26 mouse cellular contexts compared by ENCODE assay signal in genomic region chr16:87917897-87918296, GRCm38 (mm10).
DNase-seq lines count a peak whose midpoint lies in the region; ATAC-seq lines count a peak whose summit lies in the region.
"Had no signal": no experiment of that assay in that cellular context is flagged by ENCODE, and none has a peak within 500 bp of the region (broad histone marks: within the 10 kb centered on the region; RNA-seq: fewer than 3 reads in every experiment).

No protein-coding gene starts in this region.

- no peaks in the 10 kb centered on the region for H3K27me3 ChIP-seq in forebrain, embryonic 13.5 days
- H3K27me3 ChIP-seq in forebrain, embryonic 16.5 days (replicated peaks; ENCODE audit: control insufficient read depth, insufficient read depth, low read length), result no peaks in the 10 kb centered on the region
- no peaks in the 10 kb centered on the region for H3K27me3 ChIP-seq in hindbrain, embryonic 15.5 days
- H3K27me3 ChIP-seq in hindbrain, embryonic 16.5 days (replicated peaks; ENCODE audit: control insufficient read depth, insufficient read depth, low read length), result no peaks in the 10 kb centered on the region
- H3K27me3 ChIP-seq in neural tube, embryonic 11.5 days (ENCODE audit: control insufficient read depth, insufficient read depth, low read length), result no peaks in the 10 kb centered on the region
- H3K27me3 ChIP-seq in neural tube, embryonic 15.5 days (replicated peaks), result no peaks in the 10 kb centered on the region
- H3K27me3 ChIP-seq: heart, embryonic 13.5 days; limb, embryonic 15.5 days; liver, embryonic 13.5 days; megakaryocyte, embryonic 14.5 days had no signal

- no peak overlapping the region for H3K9ac ChIP-seq in forebrain, embryonic 13.5 days
- H3K9ac ChIP-seq in forebrain, embryonic 16.5 days (replicated peaks; ENCODE audit: low read depth, low read length), result no peak overlapping the region
- no peak overlapping the region for H3K9ac ChIP-seq in hindbrain, embryonic 15.5 days
- no peak overlapping the region for H3K9ac ChIP-seq in hindbrain, embryonic 16.5 days (ENCODE audit: low read depth, low read length)
- no peak overlapping the region for H3K9ac ChIP-seq in neural tube, embryonic 11.5 days (ENCODE audit: low read length)
- no peak overlapping the region for H3K9ac ChIP-seq in neural tube, embryonic 15.5 days (replicated peaks)
- H3K9ac ChIP-seq: heart, embryonic 13.5 days; limb, embryonic 15.5 days; liver, embryonic 13.5 days had no signal

- H3K4me3 ChIP-seq in forebrain, embryonic 13.5 days, result no peak overlapping the region
- no peak overlapping the region for H3K4me3 ChIP-seq in forebrain, embryonic 16.5 days (replicated peaks; ENCODE audit: low read length)
- H3K4me3 ChIP-seq in hindbrain, embryonic 15.5 days, result no peak overlapping the region
- H3K4me3 ChIP-seq in hindbrain, embryonic 16.5 days (ENCODE audit: low read length), result no peak overlapping the region
- no peak overlapping the region for H3K4me3 ChIP-seq in neural tube, embryonic 11.5 days (ENCODE audit: low read depth, low read length)
- no peak overlapping the region for H3K4me3 ChIP-seq in neural tube, embryonic 15.5 days (replicated peaks)
- H3K4me3 ChIP-seq: heart, embryonic 13.5 days; limb, embryonic 10.5 days; limb, embryonic 15.5 days; liver, embryonic 13.5 days; megakaryocyte, embryonic 14.5 days had no signal

- WGBS in forebrain, embryonic 13.5 days, result 87% methylated on average over 4 of the region's 4 CpGs
- WGBS in forebrain, embryonic 16.5 days, result 79% methylated on average over 4 of the region's 4 CpGs
- 76% methylated on average over 4 of the region's 4 CpGs for WGBS in hindbrain, embryonic 15.5 days
- WGBS in hindbrain, embryonic 16.5 days, result 72% methylated on average over 4 of the region's 4 CpGs
- WGBS in neural tube, embryonic 11.5 days, result 75% methylated on average over 4 of the region's 4 CpGs
- 64% methylated on average over 4 of the region's 4 CpGs for WGBS in neural tube, embryonic 15.5 days

- H3K4me1 ChIP-seq in forebrain, embryonic 13.5 days, result peaks cover 16% of the 10 kb centered on the region
- peaks cover 12% of the 10 kb centered on the region for H3K4me1 ChIP-seq in forebrain, embryonic 16.5 days (replicated peaks; ENCODE audit: control insufficient read depth, insufficient read depth, low read length)
- peaks cover 17% of the 10 kb centered on the region for H3K4me1 ChIP-seq in hindbrain, embryonic 15.5 days (replicated peaks)
- peaks cover 13% of the 10 kb centered on the region for H3K4me1 ChIP-seq in hindbrain, embryonic 16.5 days (ENCODE audit: control insufficient read depth, insufficient read depth, low read depth, low read length)
- H3K4me1 ChIP-seq in neural tube, embryonic 11.5 days (ENCODE audit: control insufficient read depth, insufficient read depth, low read length), result peaks cover 13% of the 10 kb centered on the region
- peaks cover 12% of the 10 kb centered on the region for H3K4me1 ChIP-seq in neural tube, embryonic 15.5 days
- H3K4me1 ChIP-seq: liver, embryonic 13.5 days; megakaryocyte, embryonic 14.5 days had no signal

- H3K4me2 ChIP-seq in forebrain, embryonic 13.5 days, result no peak overlapping the region
- no peak overlapping the region for H3K4me2 ChIP-seq in forebrain, embryonic 16.5 days (ENCODE audit: low read length)
- no peak overlapping the region for H3K4me2 ChIP-seq in hindbrain, embryonic 15.5 days
- H3K4me2 ChIP-seq in hindbrain, embryonic 16.5 days (ENCODE audit: low read length), result no peak overlapping the region
- H3K4me2 ChIP-seq in neural tube, embryonic 11.5 days (ENCODE audit: low read depth), result no peak overlapping the region
- no peak overlapping the region for H3K4me2 ChIP-seq in neural tube, embryonic 15.5 days
- H3K4me2 ChIP-seq: heart, embryonic 13.5 days; limb, embryonic 15.5 days; liver, embryonic 13.5 days had no signal

- no peaks in the 10 kb centered on the region for H3K9me3 ChIP-seq in forebrain, embryonic 13.5 days (replicated peaks)
- no peaks in the 10 kb centered on the region for H3K9me3 ChIP-seq in forebrain, embryonic 16.5 days (ENCODE audit: control insufficient read depth, low read length)
- no peaks in the 10 kb centered on the region for H3K9me3 ChIP-seq in hindbrain, embryonic 15.5 days
- no peaks in the 10 kb centered on the region for H3K9me3 ChIP-seq in hindbrain, embryonic 16.5 days (ENCODE audit: control insufficient read depth, low read length)
- no peaks in the 10 kb centered on the region for H3K9me3 ChIP-seq in neural tube, embryonic 11.5 days (ENCODE audit: control insufficient read depth, low read length)
- H3K9me3 ChIP-seq in neural tube, embryonic 15.5 days (replicated peaks), result no peaks in the 10 kb centered on the region
- H3K9me3 ChIP-seq: heart, embryonic 13.5 days; limb, embryonic 10.5 days; limb, embryonic 15.5 days; liver, embryonic 13.5 days had no signal

- H3K27ac ChIP-seq in forebrain, embryonic 13.5 days, result peak overlapping the region; percentile 65
- H3K27ac ChIP-seq in forebrain, embryonic 16.5 days (ENCODE audit: low read length), result no peak overlapping the region
- H3K27ac ChIP-seq in hindbrain, embryonic 15.5 days (replicated peaks), result peak overlapping the region; percentile 50; the same call in 1 of the 2 replicates
- no peak overlapping the region for H3K27ac ChIP-seq in hindbrain, embryonic 16.5 days (ENCODE audit: low read depth, low read length)
- H3K27ac ChIP-seq in neural tube, embryonic 11.5 days (ENCODE audit: low read depth, low read length), result 0 out of 2 replicates have a peak overlapping the region, but pooled peaks have one; percentile 39
- H3K27ac ChIP-seq in neural tube, embryonic 15.5 days (replicated peaks), result no peak overlapping the region
- H3K27ac ChIP-seq: heart, embryonic 13.5 days; limb, embryonic 10.5 days; liver, embryonic 13.5 days had no signal

- ATAC-seq in forebrain, embryonic 13.5 days, result no peak
- no peak for ATAC-seq in forebrain, embryonic 16.5 days
- no peak for ATAC-seq in hindbrain, embryonic 15.5 days (ENCODE audit: low FRiP score, low read depth)
- no peak for ATAC-seq in hindbrain, embryonic 16.5 days
- ATAC-seq in neural tube, embryonic 11.5 days (ENCODE audit: insufficient read depth, low FRiP score, low TSS enrichment), result no peak
- no peak for ATAC-seq in neural tube, embryonic 15.5 days (ENCODE audit: low FRiP score)
- ATAC-seq: CD4-positive, CD25-positive, alpha-beta regulatory T cell, adult 4 months; lung, postnatal 0 days had no signal

- H3K36me3 ChIP-seq in forebrain, embryonic 13.5 days (ENCODE audit: poor library complexity, severe bottlenecking), result no peaks in the 10 kb centered on the region
- H3K36me3 ChIP-seq in forebrain, embryonic 16.5 days (ENCODE audit: control insufficient read depth, insufficient read depth), result no peaks in the 10 kb centered on the region
- H3K36me3 ChIP-seq in hindbrain, embryonic 15.5 days, result no peaks in the 10 kb centered on the region
- H3K36me3 ChIP-seq in hindbrain, embryonic 16.5 days (ENCODE audit: control insufficient read depth, insufficient read depth, low read length), result no peaks in the 10 kb centered on the region
- no peaks in the 10 kb centered on the region for H3K36me3 ChIP-seq in neural tube, embryonic 11.5 days (ENCODE audit: control insufficient read depth, insufficient read depth, low read length)
- H3K36me3 ChIP-seq in neural tube, embryonic 15.5 days, result no peaks in the 10 kb centered on the region
- H3K36me3 ChIP-seq: heart, embryonic 13.5 days; limb, embryonic 10.5 days; limb, embryonic 15.5 days; liver, embryonic 13.5 days had no signal

- no peak for DNase-seq in neural tube, embryonic 11.5 days (ENCODE audit: low spot score)
- no peak for DNase-seq in kidney, postnatal 36 days
- DNase-seq: adrenal gland, postnatal 25 days; cerebellum, adult 18-20 months; cerebellum, postnatal 14 days; gastrocnemius, postnatal 10 days; heart, postnatal 10 days; kidney, adult 8-10 months; layer of hippocampus, adult 9-11 months; liver, embryonic 13.5 days; lung, adult 18-20 months; lung, postnatal 4 days; right cerebral cortex, adult 18-20 months; spleen, adult 18-20 months; thymus, postnatal 14 days had no signal

Comparison
In these comparisons a context has a peak if more than half of its experiments do, and no peak if none do; other contexts are left out.
1. H3K27ac ChIP-seq: peak in forebrain, embryonic 13.5 days (single experiment), hindbrain, embryonic 15.5 days (single experiment) and neural tube, embryonic 11.5 days (single experiment); none in forebrain, embryonic 16.5 days (single experiment), hindbrain, embryonic 16.5 days (single experiment) and neural tube, embryonic 15.5 days (single experiment).